Mouse (Mus musculus) embryonic fibroblast, embryonic 13.5 days (primary cell): ENCODE results near the gene Slc39a1.

Experiments used
- CTCF ChIP-seq: IDR thresholded peaks from 2 replicates; pipeline ENCODE4 v1.5.1; 2011; ENCODE audit warnings: mild to moderate bottlenecking, control low read depth, low read length, moderate library complexity, borderline replicate concordance; ENCODE audit not compliant: insufficient read depth
- POLR2A ChIP-seq: IDR thresholded peaks from 2 replicates; pipeline ENCODE4 v1.6.1; 2011; ENCODE audit warnings: low read depth, mild to moderate bottlenecking, control low read depth, low read length, moderate library complexity

DNA sequence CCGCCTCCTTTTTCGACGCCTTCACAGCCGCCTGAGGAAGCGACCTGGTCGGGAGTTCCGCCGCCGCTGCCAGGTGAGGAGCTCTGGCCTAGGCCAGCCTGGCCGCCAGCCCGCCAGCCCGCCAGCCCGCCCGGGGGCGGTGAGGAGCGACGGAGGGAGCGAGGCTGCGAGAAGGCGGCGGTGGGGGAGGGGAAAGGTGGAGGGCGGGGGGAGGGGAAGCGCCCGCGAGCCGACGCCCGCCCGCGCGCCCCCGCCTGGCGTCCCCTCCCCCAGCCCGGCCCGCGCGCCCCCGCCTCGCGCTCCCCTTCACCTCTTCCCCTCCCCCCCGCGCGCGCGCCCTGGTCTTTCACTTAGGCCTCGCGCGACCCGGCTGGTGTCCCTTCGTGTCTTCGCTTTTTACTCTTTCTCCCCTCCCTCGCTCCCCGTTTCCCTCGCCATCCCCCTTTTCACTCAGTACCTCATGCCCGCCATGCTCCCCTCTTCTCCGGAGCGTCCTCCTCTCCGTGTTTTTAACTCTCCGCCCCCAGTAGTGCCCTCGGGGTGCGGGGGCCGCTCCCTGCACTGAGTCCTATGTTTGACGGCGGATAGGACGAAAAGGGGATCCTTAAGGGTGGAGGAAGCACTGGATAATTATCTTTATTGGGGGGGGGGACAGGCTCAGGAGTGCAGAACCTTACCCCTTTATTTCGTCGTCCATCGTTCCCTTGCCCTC, 45.5 kb downstream of the Slc39a1 start:
- TF ChIP-seq POLR2A (peak; percentile 31; the same call in 1 of the 2 replicates), CTCF (no peak)
